Mouse (Mus musculus) cerebellum, postnatal 10 days (tissue): ENCODE data around the gene Klhl32.

ENCODE experiments used
- DNase-seq, 2 experiments: peaks; one replicate each; pipeline ENCODE4 v3.0.0; 2021; ENCODE audit warnings: mixed read lengths in 2 of 2

The Klhl32 gene

GRCm38 (mm10) chr4:24626686-24627085, 224.2 kb downstream of the Klhl32 start:
- DNase-seq, result no peak

GRCm38 (mm10) chr4:24625951-24626584, 224.9 kb downstream of the Klhl32 start:
- peak in 1 of 2 experiments; percentile 23 for DNase-seq

- DNase-seq, result peak; percentile 51 to 58
Measured at GRCm38 (mm10) chr4:24621422-24622187, 229.3 kb downstream of the Klhl32 start.

GRCm38 (mm10) chr4:24620440-24620839, 230.5 kb downstream of the Klhl32 start:
- DNase-seq, result peak; percentile 32 to 43

GRCm38 (mm10) chr4:24620005-24620404, 230.9 kb downstream of the Klhl32 start:
- no peak for DNase-seq

- DNase-seq, result no peak
Measured at GRCm38 (mm10) chr4:24609564-24609963, 241.4 kb downstream of the Klhl32 start.

- DNase-seq, result no peak
Measured at GRCm38 (mm10) chr4:24609085-24609484, 241.8 kb downstream of the Klhl32 start.

- no peak for DNase-seq
Measured at GRCm38 (mm10) chr4:24601711-24602110, 249.2 kb downstream of the Klhl32 start.

GRCm38 (mm10) chr4:24598637-24599036, 252.3 kb downstream of the Klhl32 start:
- peak; percentile 33 to 48 for DNase-seq

- no peak for DNase-seq
Measured at GRCm38 (mm10) chr4:24596942-24597611, 253.8 kb downstream of the Klhl32 start.

GRCm38 (mm10) chr4:24594824-24595223, 256.1 kb downstream of the Klhl32 start:
- no peak for DNase-seq

GRCm38 (mm10) chr4:24583997-24584396, 266.9 kb downstream of the Klhl32 start:
- DNase-seq, result no peak

- no peak for DNase-seq
Measured at GRCm38 (mm10) chr4:24582295-24582694, 268.6 kb downstream of the Klhl32 start.

GRCm38 (mm10) chr4:24577594-24577993, 273.3 kb downstream of the Klhl32 start:
- no peak for DNase-seq

- peak; percentile 91 to 93 for DNase-seq
Measured at GRCm38 (mm10) chr4:24574276-24574675, 276.6 kb downstream of the Klhl32 start.

- no peak for DNase-seq
Measured at GRCm38 (mm10) chr4:24568989-24569556, 281.9 kb downstream of the Klhl32 start.

GRCm38 (mm10) chr4:24568026-24568425, 282.9 kb downstream of the Klhl32 start:
- DNase-seq, result no peak
